Mouse (Mus musculus) gastrocnemius, postnatal 14 days (tissue): ENCODE data around the gene Sumo3. TPM values are rescaled to one million over a fixed set of nuclear protein-coding genes. Genes with fewer than 3 reads are reported as not detected.

Experiments
- DNase-seq: peaks from one replicate; pipeline ENCODE4 v3.0.0; 2021; ENCODE audit warnings: mixed read lengths
- intact Hi-C: fragments of 180-260 bp; cut with DNase I; formaldehyde crosslinking; loops from one replicate; pipeline ENCODE4 v1.15.1; 2025; ENCODE audit warnings: low total_unique reads
- microRNA-seq, 2 experiments: library from miRNA; unstranded; fragments of <30 nt; microRNA quantifications; one replicate each; pipeline ENCODE4 v1.2.0; 2021
- total RNA-seq, 2 experiments: library from RNA; stranded (reverse); gene quantifications; 2 replicates each; pipeline ENCODE4 v1.2.3; 2021

The Sumo3 gene
- total RNA-seq, 2 experiments from 2014 or later: 41.9 to 46.5 TPM

GRCm38 (mm10) chr10:77658286-77658994, 52.5 kb downstream of the Sumo3 start:
- intact Hi-C loops: no loop called here

GRCm38 (mm10) chr10:77663949-77664665, 58.2 kb downstream of the Sumo3 start:
- no peak for DNase-seq
- intact Hi-C loops: no loop called here

More at GRCm38 (mm10) chr10:77658286-77658994, 52.5 kb downstream of the Sumo3 start:
- no peak for DNase-seq

- intact Hi-C loops: no loop called here
- no peak for DNase-seq
These were observed 60.4 kb downstream of the Sumo3 start for GRCm38 (mm10) chr10:77666342-77666741.

GRCm38 (mm10) chr10:77667402-77667801, 61.5 kb downstream of the Sumo3 start:
- DNase-seq: no peak
- intact Hi-C loops: no loop called here

Small RNA genes lying within 50 kb of the gene (microRNA-seq; reads per million reads assigned to microRNA genes)
- gene Mir1930: 7.0 to 36.0 reads per million in 2 experiments

Other genes with a start within 250 kb of the Sumo3 start
- 10 to 100 TPM in 1 of 2 experiments, 1 to 10 TPM in 1; 6.3 to 12.5 TPM for gene Adarb1, start 187.8 kb upstream of the Sumo3 start, total RNA-seq
- gene Fam207a, start 90.3 kb upstream of the Sumo3 start, total RNA-seq: 10 to 100 TPM in 1 of 2 experiments, 1 to 10 TPM in 1; 7.9 to 10.0 TPM
- 1 to 10 TPM; 1.8 to 2.1 TPM for gene Itgb2, start 75.8 kb upstream of the Sumo3 start, total RNA-seq
- 10 to 100 TPM; 47.4 to 51.8 TPM for gene Pttg1ip, start 24.4 kb upstream of the Sumo3 start, total RNA-seq
- gene Gm49325, start 100 bp downstream of the Sumo3 start, total RNA-seq: 10 to 100 TPM in 1 of 2 experiments, 1 to 10 TPM in 1; 5.8 to 10.3 TPM
- 10 to 100 TPM; 79.8 to 84.4 TPM for gene Ube2g2, start 16.2 kb downstream of the Sumo3 start, total RNA-seq
- not detected for gene Tspear, start 80.5 kb downstream of the Sumo3 start, total RNA-seq
- not detected for gene Gm19402, start 84.7 kb downstream of the Sumo3 start, total RNA-seq
- gene Gm9508, start 91.1 kb downstream of the Sumo3 start, total RNA-seq: not detected
- gene Gm10272, start 100.5 kb downstream of the Sumo3 start, total RNA-seq: not detected
- not detected for gene Gm10024, start 105.4 kb downstream of the Sumo3 start, total RNA-seq
- not detected for gene Gm10142, start 109.7 kb downstream of the Sumo3 start, total RNA-seq
- not detected for gene Krtap12-1, start 114.5 kb downstream of the Sumo3 start, total RNA-seq
- not detected for gene Gm10100, start 120.4 kb downstream of the Sumo3 start, total RNA-seq
- not detected for gene Gm18596, start 136.5 kb downstream of the Sumo3 start, total RNA-seq
- gene Gm9736, start 145.3 kb downstream of the Sumo3 start, total RNA-seq: not detected
- gene Gm3233, start 153.6 kb downstream of the Sumo3 start, total RNA-seq: not detected
- gene Gm3238, start 165.2 kb downstream of the Sumo3 start, total RNA-seq: not detected
- gene Gm7138, start 170.8 kb downstream of the Sumo3 start, total RNA-seq: not detected
- not detected for gene Gm3250, start 176.4 kb downstream of the Sumo3 start, total RNA-seq
- not detected for gene Gm7137, start 182.1 kb downstream of the Sumo3 start, total RNA-seq
- gene Gm9639, start 189.0 kb downstream of the Sumo3 start, total RNA-seq: not detected
- not detected for gene Gm19668, start 193.0 kb downstream of the Sumo3 start, total RNA-seq
- not detected for gene Gm9507, start 205.7 kb downstream of the Sumo3 start, total RNA-seq
- gene Gm2696, start 208.6 kb downstream of the Sumo3 start, total RNA-seq: not detected
- not detected for gene Krtap10-4, start 221.0 kb downstream of the Sumo3 start, total RNA-seq
- gene Krtap10-10, start 229.8 kb downstream of the Sumo3 start, total RNA-seq: not detected
- gene Gm36176, start 240.7 kb downstream of the Sumo3 start, total RNA-seq: not detected
- not detected for gene Gm10318, start 246.8 kb downstream of the Sumo3 start, total RNA-seq